Mouse (Mus musculus) heart, embryonic 10.5 days (tissue): ENCODE measurements around the gene Arpp19. TPM values are rescaled to one million over a fixed set of nuclear protein-coding genes. Genes with fewer than 3 reads are reported as not detected.
A peak's percentile ranks its signal among the peaks of the same experiment; 100 is the strongest.

ENCODE experiments used
- DNase-seq: peaks from one replicate; pipeline ENCODE4 v3.0.0-alpha.2; 2017; ENCODE audit warnings: low spot score
- H3K27ac ChIP-seq: fragments of 300-500 bp; sonication (generic); 2 replicates; pipeline ENCODE4 v1.5.1; 2016; ENCODE audit warnings: mild to moderate bottlenecking
- H3K27me3 ChIP-seq: fragments of 300-500 bp; sonication (generic); 2 replicates; pipeline ENCODE4 v1.6.1; 2016; ENCODE audit warnings: mild to moderate bottlenecking; ENCODE audit not compliant: poor library complexity, insufficient read depth, severe bottlenecking
- H3K36me3 ChIP-seq: fragments of 300-500 bp; sonication (generic); 2 replicates; pipeline ENCODE4 v1.6.1; 2016; ENCODE audit warnings: mild to moderate bottlenecking, moderate library complexity
- H3K4me1 ChIP-seq: fragments of 300-500 bp; sonication (generic); 2 replicates; pipeline ENCODE4 v1.6.1; 2016; ENCODE audit warnings: mild to moderate bottlenecking
- H3K4me3 ChIP-seq: fragments of 300-500 bp; sonication (generic); 2 replicates; pipeline ENCODE4 v1.5.1; 2016; ENCODE audit warnings: mild to moderate bottlenecking, moderate library complexity
- H3K9me3 ChIP-seq: fragments of 300-500 bp; sonication (generic); 2 replicates; pipeline ENCODE4 v1.6.1; 2016; ENCODE audit warnings: mild to moderate bottlenecking, moderate library complexity
- WGBS: fragments of 180-500 bp; shearing (Covaris S2); methylation state at CpG from one replicate; pipeline ENCODE4 v1.1.7; 2016; 5-methylcytosine and 5-hydroxymethylcytosine counted together
- polyA plus RNA-seq: library from polyadenylated mRNA; unstranded; fragments of >200 nt; fragmentation: Nextera tagmentation; extraction: Ambion mirVana; gene quantifications from 2 replicates; pipeline ENCODE4 v1.2.1, GENCODE M21; 2016

The Arpp19 gene
- 280 and 320 TPM in 2 replicates for polyA plus RNA-seq

- Histone ChIP-seq H3K4me1 (peaks cover 13% of the 10 kb centered on the region; the same call in 1 of the 2 replicates), H3K27ac (peak within 1 kb of the TSS; percentile 96), H3K27me3 (no peaks in the 10 kb centered on the region), H3K36me3 (0 out of 2 replicates have a peak, but pooled peaks cover under 1% of the 10 kb centered on the region), H3K9me3 (no peaks in the 10 kb centered on the region), H3K4me3 (peak within 1 kb of the TSS; percentile 98)
- under 1% methylated on average over 67 of the region's 73 CpGs for WGBS
- peak; percentile 94 for DNase-seq
Measured at GRCm38 (mm10) chr9:75037451-75038356, at the start of gene Arpp19. Arpp19 (plus strand) TSS chr9:75037614.

- H3K4me3 ChIP-seq, result no peak overlapping the region
- H3K9me3 ChIP-seq, result no peaks in the 10 kb centered on the region
- no peaks in the 10 kb centered on the region for H3K27me3 ChIP-seq
- H3K27ac ChIP-seq, result no peak overlapping the region
- 82% methylated on average over 7 of the region's 7 CpGs for WGBS
- no peaks in the 10 kb centered on the region for H3K36me3 ChIP-seq
- peaks cover 5% of the 10 kb centered on the region; the same call in 1 of the 2 replicates for H3K4me1 ChIP-seq
- no peak for DNase-seq
Measured at GRCm38 (mm10) chr9:74988893-74989460, 48.4 kb upstream of the Arpp19 start.

- no peak overlapping the region for H3K27ac ChIP-seq
- H3K27me3 ChIP-seq, result no peaks in the 10 kb centered on the region
- WGBS, result 86% methylated on average over 2 of the region's 2 CpGs
- H3K4me3 ChIP-seq, result no peak overlapping the region
- no peak for DNase-seq
- H3K4me1 ChIP-seq, result peaks cover 5% of the 10 kb centered on the region; the same call in 1 of the 2 replicates
- H3K9me3 ChIP-seq, result no peaks in the 10 kb centered on the region
- H3K36me3 ChIP-seq, result no peaks in the 10 kb centered on the region
Measured at GRCm38 (mm10) chr9:74989990-74990389, 47.4 kb upstream of the Arpp19 start.

GRCm38 (mm10) chr9:74994611-74995257, 42.7 kb upstream of the Arpp19 start:
- no peaks in the 10 kb centered on the region for H3K9me3 ChIP-seq
- H3K27me3 ChIP-seq, result no peaks in the 10 kb centered on the region
- 79% methylated on average over 10 of the region's 10 CpGs for WGBS
- DNase-seq, result no peak
- no peaks in the 10 kb centered on the region for H3K4me1 ChIP-seq
- H3K36me3 ChIP-seq, result no peaks in the 10 kb centered on the region
- no peak overlapping the region for H3K4me3 ChIP-seq
- no peak overlapping the region for H3K27ac ChIP-seq

- Histone ChIP-seq H3K27me3 (no peaks in the 10 kb centered on the region), H3K36me3 (no peaks in the 10 kb centered on the region), H3K4me3 (no peak overlapping the region), H3K9me3 (no peaks in the 10 kb centered on the region), H3K27ac (no peak overlapping the region), H3K4me1 (peaks cover 2% of the 10 kb centered on the region; the same call in 1 of the 2 replicates)
- no peak for DNase-seq
- 50% methylated on average over 2 of the region's 2 CpGs for WGBS
Measured at GRCm38 (mm10) chr9:74996349-74996748, 41.1 kb upstream of the Arpp19 start.

- Histone ChIP-seq H3K36me3 (no peaks in the 10 kb centered on the region), H3K4me3 (no peak overlapping the region), H3K27me3 (no peaks in the 10 kb centered on the region), H3K4me1 (peaks cover 2% of the 10 kb centered on the region; the same call in 1 of the 2 replicates), H3K27ac (no peak overlapping the region), H3K9me3 (no peaks in the 10 kb centered on the region)
- DNase-seq, result no peak
Measured at GRCm38 (mm10) chr9:74997976-74998375, 39.4 kb upstream of the Arpp19 start.

GRCm38 (mm10) chr9:75001006-75001405, 36.4 kb upstream of the Arpp19 start:
- H3K9me3 ChIP-seq, result no peaks in the 10 kb centered on the region
- no peaks in the 10 kb centered on the region for H3K27me3 ChIP-seq
- H3K27ac ChIP-seq, result no peak overlapping the region
- 0 out of 2 replicates have a peak, but pooled peaks cover 4% of the 10 kb centered on the region for H3K36me3 ChIP-seq
- WGBS, result 75% methylated on average over 6 of the region's 6 CpGs
- H3K4me3 ChIP-seq, result no peak overlapping the region
- peaks cover 6% of the 10 kb centered on the region for H3K4me1 ChIP-seq
- no peak for DNase-seq

- Histone ChIP-seq H3K4me3 (no peak overlapping the region), H3K36me3 (peaks cover 9% of the 10 kb centered on the region; the same call in 1 of the 2 replicates), H3K9me3 (no peaks in the 10 kb centered on the region), H3K27ac (no peak overlapping the region), H3K27me3 (no peaks in the 10 kb centered on the region), H3K4me1 (peaks cover 6% of the 10 kb centered on the region)
- no peak for DNase-seq
- WGBS, result 66% methylated on average over 5 of the region's 5 CpGs
Measured at GRCm38 (mm10) chr9:75001611-75002204, 35.7 kb upstream of the Arpp19 start.

- Histone ChIP-seq H3K27ac (no peak overlapping the region), H3K9me3 (no peaks in the 10 kb centered on the region), H3K4me3 (no peak overlapping the region), H3K27me3 (no peaks in the 10 kb centered on the region), H3K36me3 (peaks cover 10% of the 10 kb centered on the region; the same call in 1 of the 2 replicates), H3K4me1 (peaks cover 6% of the 10 kb centered on the region)
- WGBS, result 69% methylated on average over 3 of the region's 3 CpGs
- no peak for DNase-seq
Measured at GRCm38 (mm10) chr9:75002262-75002661, 35.2 kb upstream of the Arpp19 start.

- Histone ChIP-seq H3K9me3 (no peaks in the 10 kb centered on the region), H3K4me3 (no peak overlapping the region), H3K27ac (no peak overlapping the region), H3K27me3 (no peaks in the 10 kb centered on the region), H3K4me1 (peaks cover 11% of the 10 kb centered on the region), H3K36me3 (peaks cover 16% of the 10 kb centered on the region; the same call in 1 of the 2 replicates)
- DNase-seq, result no peak
- WGBS, result 85% methylated on average over 10 of the region's 10 CpGs
Measured at GRCm38 (mm10) chr9:75004203-75004602, 33.2 kb upstream of the Arpp19 start.

- no peaks in the 10 kb centered on the region for H3K27me3 ChIP-seq
- 90% methylated on average over 2 of the region's 2 CpGs for WGBS
- H3K9me3 ChIP-seq, result no peaks in the 10 kb centered on the region
- H3K36me3 ChIP-seq, result peaks cover 29% of the 10 kb centered on the region; the same call in 1 of the 2 replicates
- no peak for DNase-seq
- no peak overlapping the region for H3K27ac ChIP-seq
- H3K4me1 ChIP-seq, result no peaks in the 10 kb centered on the region
- no peak overlapping the region for H3K4me3 ChIP-seq
Measured at GRCm38 (mm10) chr9:75016591-75016990, 20.8 kb upstream of the Arpp19 start.

- H3K4me1 ChIP-seq, result peaks cover 5% of the 10 kb centered on the region
- no peak overlapping the region for H3K4me3 ChIP-seq
- H3K27ac ChIP-seq, result no peak overlapping the region
- H3K36me3 ChIP-seq, result peaks cover 22% of the 10 kb centered on the region; the same call in 1 of the 2 replicates
- WGBS, result 86% methylated on average over 6 of the region's 6 CpGs
- no peaks in the 10 kb centered on the region for H3K27me3 ChIP-seq
- DNase-seq, result no peak
- no peaks in the 10 kb centered on the region for H3K9me3 ChIP-seq
Measured at GRCm38 (mm10) chr9:75019181-75019580, 18.2 kb upstream of the Arpp19 start.
